Mouse (Mus musculus) hindbrain, embryonic 13.5 days (tissue): ENCODE measurements around the gene Plekhh3. TPM values are rescaled to one million over a fixed set of nuclear protein-coding genes. Genes with fewer than 3 reads are reported as not detected.

Experiments
- ATAC-seq: fragments of 200-750 bp; cut with Nextera tagmentation; 2 replicates; pipeline ENCODE4 v1.8.0; 2017; ENCODE audit warnings: moderate TSS enrichment; ENCODE audit not compliant: low FRiP score
- H3K27ac ChIP-seq: fragments of 300-500 bp; sonication (generic); 2 replicates; pipeline ENCODE4 v1.5.1; 2015; ENCODE audit warnings: inconsistent platforms, mild to moderate bottlenecking, moderate library complexity
- H3K27me3 ChIP-seq: fragments of 300-500 bp; sonication (generic); 2 replicates; pipeline ENCODE4 v1.6.1; 2015; ENCODE audit warnings: mild to moderate bottlenecking, inconsistent platforms
- H3K36me3 ChIP-seq: fragments of 300-500 bp; sonication (generic); 2 replicates; pipeline ENCODE4 v1.6.1; 2015; ENCODE audit warnings: mild to moderate bottlenecking, inconsistent platforms
- H3K4me1 ChIP-seq: fragments of 300-500 bp; sonication (generic); replicated peaks from 2 replicates; pipeline ENCODE4 v1.6.1; 2015; ENCODE audit warnings: inconsistent platforms
- H3K4me2 ChIP-seq: fragments of 300-500 bp; sonication (generic); 2 replicates; pipeline ENCODE4 v1.6.1; 2015; ENCODE audit warnings: inconsistent platforms, mild to moderate bottlenecking, moderate library complexity
- H3K4me3 ChIP-seq: fragments of 300-500 bp; sonication (generic); 2 replicates; pipeline ENCODE4 v1.5.1; 2015; ENCODE audit warnings: mild to moderate bottlenecking, inconsistent platforms
- H3K9ac ChIP-seq: fragments of 300-500 bp; sonication (generic); 2 replicates; pipeline ENCODE4 v1.6.1; 2015; ENCODE audit warnings: mild to moderate bottlenecking, inconsistent platforms
- H3K9me3 ChIP-seq: fragments of 300-500 bp; sonication (generic); 2 replicates; pipeline ENCODE4 v1.6.1; 2016; ENCODE audit warnings: inconsistent platforms
- WGBS: fragments of 180-500 bp; shearing (Covaris S2); methylation state at CpG from one replicate; pipeline ENCODE4 v1.1.7; 2015; 5-methylcytosine and 5-hydroxymethylcytosine counted together
- polyA plus RNA-seq: library from polyadenylated mRNA; unstranded; fragments of >200 nt; fragmentation: Nextera tagmentation; extraction: Ambion mirVana; gene quantifications from 2 replicates; pipeline ENCODE4 v1.2.1, GENCODE M21; 2015

Plekhh3 gene
- polyA plus RNA-seq, 1 experiment from 2014 or later, result 10.2 TPM

DNA sequence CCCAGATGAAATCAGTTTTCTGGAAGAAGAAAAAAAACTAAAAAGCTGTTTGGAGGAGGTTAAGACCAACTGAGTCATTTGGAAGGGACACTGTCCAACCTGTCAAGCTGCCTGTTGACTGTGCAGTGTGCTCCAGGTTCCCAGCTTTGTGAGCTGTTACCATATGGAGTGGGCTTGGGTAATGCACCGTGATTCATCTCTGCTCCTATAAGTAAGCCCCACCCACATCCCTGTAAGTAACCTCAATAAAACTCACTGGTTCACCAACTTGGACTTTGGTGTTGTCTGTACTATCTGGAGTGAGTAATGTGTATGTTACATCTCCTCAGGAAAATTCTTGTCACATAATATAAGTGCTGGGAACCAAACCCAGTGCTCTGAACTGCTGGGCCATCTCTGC is 18.3 kb downstream of the Plekhh3 start:
- Histone ChIP-seq H3K4me1 (peaks cover 29% of the 10 kb centered on the region), H3K36me3 (no peaks in the 10 kb centered on the region), H3K4me3 (no peak overlapping the region), H3K9me3 (no peaks in the 10 kb centered on the region), H3K27me3 (peaks cover 8% of the 10 kb centered on the region), H3K27ac (no peak overlapping the region), H3K9ac (no peak overlapping the region), H3K4me2 (no peak overlapping the region)
- ATAC-seq, result no peak
- 81% methylated on average over 1 of the region's 1 CpGs for whole genome bisulfite sequencing

- Histone ChIP-seq H3K4me1 (peaks cover 31% of the 10 kb centered on the region), H3K4me3 (no peak overlapping the region), H3K36me3 (no peaks in the 10 kb centered on the region), H3K9me3 (no peaks in the 10 kb centered on the region), H3K27ac (no peak overlapping the region), H3K9ac (no peak overlapping the region), H3K27me3 (no peaks in the 10 kb centered on the region), H3K4me2 (no peak overlapping the region)
- 41% methylated on average over 2 of the region's 2 CpGs for WGBS
- no peak for ATAC-seq
Measured at GRCm38 (mm10) chr11:101151063-101151462, 20.1 kb downstream of the Plekhh3 start.

GRCm38 (mm10) chr11:101149178-101150105 is 21.7 kb downstream of the Plekhh3 start:
- no peaks in the 10 kb centered on the region for H3K36me3 ChIP-seq
- no peak overlapping the region for H3K9ac ChIP-seq
- ATAC-seq, result no peak
- no peak overlapping the region for H3K4me3 ChIP-seq
- peaks cover 25% of the 10 kb centered on the region for H3K4me1 ChIP-seq
- no peak overlapping the region for H3K4me2 ChIP-seq
- 50% methylated on average over 9 of the region's 9 CpGs for WGBS
- H3K27ac ChIP-seq, result peak overlapping the region; percentile 69
- H3K9me3 ChIP-seq, result no peaks in the 10 kb centered on the region
- no peaks in the 10 kb centered on the region for H3K27me3 ChIP-seq

DNA sequence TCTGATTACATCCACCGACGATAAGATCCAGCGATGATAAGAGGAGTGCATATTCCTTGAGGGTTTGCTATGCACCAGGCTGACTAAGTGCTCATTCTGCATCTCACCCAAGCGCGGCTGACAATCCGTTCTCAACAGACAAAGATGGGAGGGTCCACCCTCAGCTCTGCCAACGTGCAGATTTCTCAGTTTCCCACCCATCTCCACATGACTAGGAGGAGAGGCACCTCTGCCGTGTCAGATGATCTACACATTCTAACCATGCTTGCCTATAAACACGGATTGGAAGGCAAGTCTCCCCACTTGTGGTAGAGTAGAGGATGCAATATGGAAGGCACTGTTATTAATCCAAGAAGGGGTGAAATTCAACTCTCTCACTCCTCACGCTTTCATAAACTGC is 22.4 kb downstream of the Plekhh3 start:
- ATAC-seq, result no peak
- Histone ChIP-seq H3K4me2 (no peak overlapping the region), H3K36me3 (no peaks in the 10 kb centered on the region), H3K27me3 (no peaks in the 10 kb centered on the region), H3K9me3 (no peaks in the 10 kb centered on the region), H3K4me1 (peaks cover 28% of the 10 kb centered on the region), H3K27ac (peak overlapping the region; percentile 69; the same call in 1 of the 2 replicates), H3K4me3 (no peak overlapping the region), H3K9ac (no peak overlapping the region)
- 76% methylated on average over 10 of the region's 10 CpGs for WGBS

GRCm38 (mm10) chr11:101146377-101146776 is 24.8 kb downstream of the Plekhh3 start:
- H3K4me1 ChIP-seq, result peaks cover 32% of the 10 kb centered on the region
- no peaks in the 10 kb centered on the region for H3K36me3 ChIP-seq
- peak overlapping the region; percentile 33 for H3K4me2 ChIP-seq
- peak overlapping the region; percentile 80 for H3K27ac ChIP-seq
- peaks cover 4% of the 10 kb centered on the region for H3K27me3 ChIP-seq
- whole genome bisulfite sequencing, result 16% methylated on average over 10 of the region's 10 CpGs
- H3K9me3 ChIP-seq, result no peaks in the 10 kb centered on the region
- no peak overlapping the region for H3K9ac ChIP-seq
- no peak overlapping the region for H3K4me3 ChIP-seq
- ATAC-seq, result peak; percentile 73; the same call in 1 of the 2 replicates

DNA sequence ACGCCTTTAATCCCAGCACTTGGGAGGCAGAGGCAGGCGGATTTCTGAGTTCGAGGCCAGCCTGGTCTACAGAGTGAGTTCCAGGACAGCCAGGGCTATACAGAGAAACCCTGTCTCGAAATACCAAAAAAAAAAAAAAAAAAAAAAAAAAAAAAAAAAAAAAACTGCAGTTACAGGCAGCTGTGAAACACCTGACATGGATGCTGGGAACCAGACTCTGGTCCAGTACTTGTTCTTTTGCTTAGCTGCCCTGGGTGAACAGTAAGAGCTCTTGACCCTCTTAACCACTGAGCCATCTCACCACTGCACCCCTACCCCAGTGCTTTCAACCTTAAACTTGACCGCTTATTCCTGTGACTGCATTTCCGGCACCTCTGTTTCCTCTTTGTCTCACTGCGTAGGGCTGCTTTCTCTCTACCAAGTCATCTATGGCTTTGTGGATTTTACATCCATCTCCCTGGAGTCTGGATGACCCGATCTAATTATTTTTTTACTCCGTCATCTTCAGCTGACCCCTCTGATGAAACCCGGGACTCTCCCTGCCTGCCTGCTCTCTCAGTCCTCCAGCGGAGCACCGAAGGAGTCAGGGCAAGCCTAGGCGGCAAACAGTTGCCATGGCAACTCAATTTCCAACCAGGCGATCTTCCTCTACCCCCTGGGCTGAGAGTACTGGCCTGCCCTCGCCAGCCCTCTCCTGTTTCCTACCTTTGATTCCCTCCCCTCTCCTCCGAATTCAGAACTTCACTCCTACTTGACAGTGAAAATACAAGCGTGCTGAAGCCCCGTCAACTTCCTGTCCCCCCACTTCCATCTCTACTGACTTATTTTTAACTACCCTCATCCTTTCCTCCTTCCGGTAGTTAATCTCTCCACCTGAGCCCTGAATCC is 27.6 kb downstream of the Plekhh3 start:
- Histone ChIP-seq H3K9ac (peak overlapping the region; percentile 56), H3K4me2 (peak overlapping the region; percentile 53), H3K36me3 (no peaks in the 10 kb centered on the region), H3K27ac (peak overlapping the region; percentile 63), H3K9me3 (no peaks in the 10 kb centered on the region), H3K27me3 (peaks cover 10% of the 10 kb centered on the region), H3K4me1 (peaks cover 33% of the 10 kb centered on the region), H3K4me3 (peak overlapping the region; percentile 27)
- WGBS, result 16% methylated on average over 18 of the region's 19 CpGs
- peak; percentile 64 for ATAC-seq

DNA sequence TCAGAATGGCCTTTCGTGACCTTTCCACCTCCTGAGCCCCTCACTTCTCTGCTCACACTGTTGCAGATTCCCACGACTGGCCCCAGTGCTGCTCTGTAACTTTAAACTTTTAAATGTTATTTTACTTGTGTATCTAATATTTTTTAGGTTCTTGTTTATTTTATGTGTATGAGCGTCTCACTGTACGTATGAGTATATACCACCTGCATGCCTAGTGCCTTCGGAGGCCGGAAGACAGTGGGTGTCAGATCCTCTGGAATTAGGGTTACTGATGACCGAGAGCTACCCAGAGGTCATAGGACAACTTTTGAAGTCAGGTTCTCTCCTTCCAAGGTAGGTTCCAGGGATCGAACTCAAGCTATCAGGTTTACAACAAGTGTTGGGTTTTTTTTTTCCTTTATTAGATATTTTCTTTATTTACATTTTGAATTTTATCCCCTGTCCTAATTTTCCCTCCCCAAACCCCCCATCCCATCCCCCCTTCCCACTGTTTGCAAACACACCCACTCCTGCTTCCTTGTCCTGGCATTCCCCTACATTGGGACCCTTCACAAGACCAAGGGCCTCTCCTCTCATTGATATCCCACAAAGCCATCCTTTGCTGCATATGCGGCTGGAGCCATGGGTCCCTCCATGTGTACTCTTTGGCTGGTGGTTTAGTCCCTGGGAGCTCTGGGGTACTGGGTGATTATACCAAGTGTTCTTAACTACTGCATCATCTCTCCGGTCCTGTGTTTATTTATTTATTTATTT is 28.8 kb downstream of the Plekhh3 start:
- Histone ChIP-seq H3K27ac (no peak overlapping the region), H3K4me1 (peaks cover 35% of the 10 kb centered on the region), H3K4me2 (no peak overlapping the region), H3K9ac (no peak overlapping the region), H3K27me3 (peaks cover 10% of the 10 kb centered on the region), H3K4me3 (no peak overlapping the region), H3K36me3 (no peaks in the 10 kb centered on the region), H3K9me3 (no peaks in the 10 kb centered on the region)
- no peak for ATAC-seq
- WGBS, result 88% methylated on average over 10 of the region's 10 CpGs

DNA sequence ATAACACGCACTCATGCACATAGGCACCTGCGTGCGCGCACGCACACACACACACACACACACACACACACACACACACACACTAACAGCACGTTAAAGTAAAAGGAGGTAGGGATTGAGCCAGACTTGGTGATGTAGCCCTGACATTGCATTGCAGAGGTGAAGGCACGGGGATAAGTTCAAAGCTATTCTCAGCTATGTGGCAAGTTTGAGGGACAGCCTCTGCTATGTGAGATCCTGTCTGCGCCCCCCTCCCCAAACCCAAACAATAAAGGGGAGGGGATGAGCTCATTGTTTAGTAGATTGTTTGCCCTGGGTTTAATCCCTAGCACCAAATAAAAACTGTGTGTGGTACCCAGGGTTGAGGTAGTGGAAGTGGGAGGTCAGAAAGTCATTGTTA is 30.1 kb downstream of the Plekhh3 start:
- ATAC-seq, result no peak
- H3K9ac ChIP-seq, result no peak overlapping the region
- no peaks in the 10 kb centered on the region for H3K9me3 ChIP-seq
- WGBS, result 89% methylated on average over 8 of the region's 8 CpGs
- H3K27me3 ChIP-seq, result peaks cover 10% of the 10 kb centered on the region
- H3K27ac ChIP-seq, result peak overlapping the region; percentile 66; the same call in 1 of the 2 replicates
- no peak overlapping the region for H3K4me2 ChIP-seq
- peaks cover 26% of the 10 kb centered on the region for H3K4me1 ChIP-seq
- H3K4me3 ChIP-seq, result no peak overlapping the region
- no peaks in the 10 kb centered on the region for H3K36me3 ChIP-seq

DNA sequence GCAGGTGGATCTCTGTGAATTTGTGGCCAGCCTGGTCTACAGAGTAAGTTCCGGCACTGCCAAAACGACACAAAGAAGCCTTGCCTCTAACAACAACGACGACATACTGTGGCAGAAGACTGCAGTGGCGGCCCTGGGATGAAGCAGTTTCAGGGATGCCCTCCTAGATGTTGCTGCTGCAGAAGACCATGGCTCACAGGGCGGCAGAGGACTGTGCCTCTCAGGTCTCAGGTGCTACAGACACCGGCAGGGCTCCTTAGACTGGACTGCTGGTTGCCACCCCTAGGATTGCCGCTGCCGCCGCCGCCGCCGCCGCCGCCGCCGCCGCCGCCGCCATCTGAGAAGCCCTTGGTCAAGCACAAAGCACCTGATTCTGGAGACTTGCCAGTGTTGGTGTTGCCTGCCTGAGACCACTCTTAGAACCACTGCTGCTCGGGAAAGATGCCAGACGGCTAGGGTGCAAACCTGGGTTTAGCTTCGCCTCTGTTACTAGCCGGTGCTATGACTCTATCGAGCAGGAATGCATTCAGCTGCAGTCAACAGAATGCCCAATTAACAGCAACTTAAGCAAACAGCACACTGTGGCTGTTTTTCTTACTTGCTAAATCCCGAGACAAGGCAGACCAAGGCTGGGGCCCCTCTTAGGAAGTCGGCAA is 30.9 kb downstream of the Plekhh3 start:
- H3K27ac ChIP-seq, result peak overlapping the region; percentile 66
- peaks cover 10% of the 10 kb centered on the region for H3K27me3 ChIP-seq
- H3K9me3 ChIP-seq, result no peaks in the 10 kb centered on the region
- H3K4me1 ChIP-seq, result peaks cover 23% of the 10 kb centered on the region
- peak overlapping the region; percentile 64 for H3K9ac ChIP-seq
- peak overlapping the region; percentile 48 for H3K4me2 ChIP-seq
- no peaks in the 10 kb centered on the region for H3K36me3 ChIP-seq
- WGBS, result 42% methylated on average over 27 of the region's 27 CpGs
- peak overlapping the region; percentile 30 for H3K4me3 ChIP-seq
- ATAC-seq, result no peak

DNA sequence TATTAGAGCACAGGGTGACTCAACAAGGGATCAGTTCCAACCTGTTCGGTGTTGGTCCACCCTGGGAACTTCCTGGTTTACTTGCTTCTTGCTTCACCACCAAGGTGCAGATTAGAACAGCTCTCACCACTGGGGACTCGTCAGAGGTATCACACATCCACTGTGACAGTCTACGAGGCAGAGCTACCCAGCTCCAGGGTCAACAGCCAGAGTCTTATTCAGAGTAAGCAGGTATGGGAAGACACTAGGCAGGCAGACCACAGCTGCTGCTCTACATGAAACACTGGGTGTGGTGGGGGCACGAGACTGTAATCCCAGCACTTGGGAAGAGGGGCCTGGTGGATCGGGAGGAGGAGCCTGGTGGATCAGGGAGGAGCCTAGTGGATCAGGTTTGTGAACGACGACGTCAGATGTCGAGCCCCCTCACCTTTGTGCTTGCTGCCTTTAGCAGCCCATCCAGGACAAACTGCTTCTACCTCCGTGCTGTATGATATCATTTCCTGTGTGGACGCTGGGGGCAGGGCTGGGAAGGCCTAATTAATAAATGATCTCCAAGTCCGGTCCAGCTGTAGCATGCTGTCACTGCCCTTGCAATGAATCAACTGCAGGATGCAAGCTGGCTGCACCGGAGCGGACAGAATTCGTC is 32.5 kb downstream of the Plekhh3 start:
- H3K36me3 ChIP-seq, result no peaks in the 10 kb centered on the region
- H3K27me3 ChIP-seq, result peaks cover 10% of the 10 kb centered on the region
- H3K4me3 ChIP-seq, result peak overlapping the region; percentile 15
- 0 out of 2 replicates have a peak, but pooled peaks have one; percentile 57 for ATAC-seq
- H3K9me3 ChIP-seq, result no peaks in the 10 kb centered on the region
- 26% methylated on average over 15 of the region's 15 CpGs for WGBS
- no peak overlapping the region for H3K9ac ChIP-seq
- H3K27ac ChIP-seq, result peak overlapping the region; percentile 36
- peaks cover 19% of the 10 kb centered on the region for H3K4me1 ChIP-seq
- peak overlapping the region; percentile 36 for H3K4me2 ChIP-seq

- Histone ChIP-seq H3K27me3 (peaks cover 10% of the 10 kb centered on the region), H3K4me3 (no peak overlapping the region), H3K9ac (no peak overlapping the region), H3K4me1 (peaks cover 15% of the 10 kb centered on the region), H3K9me3 (no peaks in the 10 kb centered on the region), H3K36me3 (no peaks in the 10 kb centered on the region), H3K27ac (no peak overlapping the region), H3K4me2 (no peak overlapping the region)
- no peak for ATAC-seq
- WGBS, result 83% methylated on average over 7 of the region's 7 CpGs
Measured at GRCm38 (mm10) chr11:101137000-101137399, 34.2 kb downstream of the Plekhh3 start.
